Mouse (Mus musculus) midbrain, embryonic 16.5 days (tissue): ENCODE data around the gene Dgke. TPM values are rescaled to one million over a fixed set of nuclear protein-coding genes. Genes with fewer than 3 reads are reported as not detected.

Source experiments
- ATAC-seq: fragments of 200-750 bp; cut with Nextera tagmentation; 2 replicates; pipeline ENCODE4 v1.8.0; 2017; ENCODE audit warnings: moderate TSS enrichment
- H3K27ac ChIP-seq: fragments of 300-500 bp; sonication (generic); 2 replicates; pipeline ENCODE4 v1.5.1; 2014; ENCODE audit warnings: mild to moderate bottlenecking, low read length, mixed read lengths
- H3K27me3 ChIP-seq: fragments of 300-500 bp; sonication (generic); 2 replicates; pipeline ENCODE4 v1.6.1; 2014; ENCODE audit warnings: low read depth, low read length, mixed read lengths; ENCODE audit not compliant: control insufficient read depth, insufficient read depth
- H3K36me3 ChIP-seq: fragments of 300-500 bp; sonication (generic); 2 replicates; pipeline ENCODE4 v1.6.1; 2014; ENCODE audit warnings: mild to moderate bottlenecking, low read length, moderate library complexity, mixed read lengths; ENCODE audit not compliant: control insufficient read depth, insufficient read depth
- H3K4me1 ChIP-seq: fragments of 300-500 bp; sonication (generic); 2 replicates; pipeline ENCODE4 v1.6.1; 2014; ENCODE audit warnings: mild to moderate bottlenecking, low read length, mixed read lengths; ENCODE audit not compliant: control insufficient read depth, insufficient read depth
- H3K4me2 ChIP-seq: fragments of 300-500 bp; sonication (generic); 2 replicates; pipeline ENCODE4 v1.6.1; 2014; ENCODE audit warnings: mild to moderate bottlenecking, low read length, mixed read lengths
- H3K4me3 ChIP-seq: fragments of 300-500 bp; sonication (generic); 2 replicates; pipeline ENCODE4 v1.5.1; 2014; ENCODE audit warnings: low read depth, mild to moderate bottlenecking, low read length, moderate library complexity, mixed read lengths
- H3K9ac ChIP-seq: fragments of 300-500 bp; sonication (generic); 2 replicates; pipeline ENCODE4 v1.6.1; 2014; ENCODE audit warnings: low read depth, low read length, mixed read lengths
- H3K9me3 ChIP-seq: fragments of 300-500 bp; sonication (generic); replicated peaks from 2 replicates; pipeline ENCODE4 v1.6.1; 2014; ENCODE audit warnings: mild to moderate bottlenecking, low read length, mixed read lengths; ENCODE audit not compliant: control insufficient read depth, poor library complexity, severe bottlenecking
- WGBS: fragments of 180-500 bp; shearing (Covaris S2); extraction: QIAGEN DNeasy Blood & Tissue Kit; methylation state at CpG from one replicate; pipeline ENCODE4 v1.1.7; 2014; 5-methylcytosine and 5-hydroxymethylcytosine counted together
- polyA plus RNA-seq: library from polyadenylated mRNA; unstranded; fragments of >200 nt; fragmentation: Nextera tagmentation; extraction: Ambion mirVana; gene quantifications from 2 replicates; pipeline ENCODE4 v1.2.1, GENCODE M21; 2015

The Dgke gene
- 18.2 and 19.1 TPM in 2 replicates for polyA plus RNA-seq

DNA sequence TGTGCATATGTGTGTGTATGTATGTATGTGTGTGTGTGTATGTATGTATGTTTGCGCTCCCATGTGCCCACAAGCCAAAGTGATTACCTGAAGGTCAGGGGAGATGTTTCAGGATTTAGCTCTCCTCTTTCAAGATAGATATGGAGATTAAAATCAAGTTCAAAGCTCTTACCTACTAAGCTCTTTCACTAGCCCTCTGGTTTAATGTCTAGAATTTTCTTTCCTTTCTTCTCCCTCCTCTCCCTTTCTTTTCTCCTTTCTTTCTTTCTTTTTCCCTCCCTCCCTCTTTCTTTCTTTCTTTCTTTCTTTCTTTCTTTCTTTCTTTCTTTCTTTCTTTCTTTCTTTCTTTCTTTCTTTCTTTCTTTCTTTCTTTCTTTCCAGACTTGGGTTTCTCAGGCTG, at the start of gene Dgke:
Gene Dgke (minus strand): TSS at position 101 of the 400 bp plus-strand sequence.
- H3K4me2 ChIP-seq: no peak within 1 kb of the TSS
- no peaks in the 10 kb centered on the region for H3K4me1 ChIP-seq
- no peaks in the 10 kb centered on the region for H3K27me3 ChIP-seq
- 100% methylated on average over 1 of the region's 1 CpGs for WGBS
- no peaks in the 10 kb centered on the region for H3K36me3 ChIP-seq
- H3K9me3 ChIP-seq: no peaks in the 10 kb centered on the region
- H3K4me3 ChIP-seq: no peak within 1 kb of the TSS
- H3K9ac ChIP-seq: no peak within 1 kb of the TSS
- H3K27ac ChIP-seq: no peak within 1 kb of the TSS
- no peak for ATAC-seq

DNA sequence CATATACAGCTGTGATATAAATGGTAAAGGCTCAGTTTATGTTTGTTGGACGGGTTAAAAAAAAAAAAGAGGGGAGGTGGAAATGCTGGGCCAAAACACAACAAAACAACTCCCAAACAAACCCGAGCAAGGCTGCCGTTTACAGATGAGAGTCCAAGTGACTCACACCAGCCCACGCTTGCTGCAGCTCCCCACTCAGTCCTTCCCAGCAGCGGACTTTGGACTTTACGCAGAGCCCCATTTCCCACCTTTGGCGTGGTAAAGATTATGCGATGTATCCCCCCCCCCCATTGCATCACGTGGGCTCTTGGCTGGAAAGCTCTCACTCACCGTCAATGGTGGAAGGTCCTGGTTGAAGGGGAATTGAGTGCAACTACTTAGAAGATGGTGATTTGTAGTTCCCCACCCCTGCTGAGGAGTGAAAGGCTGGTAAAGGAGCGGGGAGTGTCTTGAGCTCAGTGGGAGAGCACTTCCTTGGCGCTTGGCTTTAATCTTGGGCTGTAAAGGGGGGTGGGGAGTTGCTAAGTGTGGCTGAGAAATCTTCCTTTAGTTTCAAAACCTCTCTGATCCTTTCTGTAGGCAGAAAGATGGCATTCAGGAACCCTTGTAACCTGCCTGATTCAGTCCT, 40.6 kb upstream of the Dgke start:
- ATAC-seq: no peak
- WGBS: 30% methylated on average over 12 of the region's 12 CpGs
- Histone ChIP-seq H3K4me1 (no peaks in the 10 kb centered on the region), H3K27ac (no peak overlapping the region), H3K4me3 (no peak overlapping the region), H3K4me2 (no peak overlapping the region), H3K9ac (no peak overlapping the region), H3K9me3 (no peaks in the 10 kb centered on the region), H3K36me3 (no peaks in the 10 kb centered on the region), H3K27me3 (no peaks in the 10 kb centered on the region)

DNA sequence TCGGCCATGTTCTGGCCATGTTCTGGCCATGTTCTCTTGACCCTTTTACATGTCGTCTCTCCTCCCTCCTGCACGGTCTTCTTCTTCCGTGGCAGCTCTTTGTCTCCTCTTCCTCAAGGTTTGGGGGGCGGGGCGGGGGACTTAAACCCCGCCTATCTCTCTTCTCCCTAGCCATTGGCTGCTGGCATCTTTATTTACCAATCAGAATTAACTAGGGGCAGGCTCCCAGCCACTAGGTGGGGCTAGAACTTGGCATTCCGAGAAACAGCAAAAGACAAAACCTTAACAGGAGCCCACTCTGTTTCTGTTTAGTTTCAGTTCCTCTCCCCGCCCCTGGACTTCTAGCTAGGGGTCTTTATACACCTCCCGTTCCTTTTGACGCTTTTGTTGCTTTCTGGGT, 39.2 kb upstream of the Dgke start:
- Histone ChIP-seq H3K4me3 (no peak overlapping the region), H3K9ac (no peak overlapping the region), H3K36me3 (no peaks in the 10 kb centered on the region), H3K4me2 (no peak overlapping the region), H3K27me3 (no peaks in the 10 kb centered on the region), H3K9me3 (no peaks in the 10 kb centered on the region), H3K4me1 (peaks cover 4% of the 10 kb centered on the region), H3K27ac (no peak overlapping the region)
- ATAC-seq: no peak
- 89% methylated on average over 11 of the region's 11 CpGs for WGBS

DNA sequence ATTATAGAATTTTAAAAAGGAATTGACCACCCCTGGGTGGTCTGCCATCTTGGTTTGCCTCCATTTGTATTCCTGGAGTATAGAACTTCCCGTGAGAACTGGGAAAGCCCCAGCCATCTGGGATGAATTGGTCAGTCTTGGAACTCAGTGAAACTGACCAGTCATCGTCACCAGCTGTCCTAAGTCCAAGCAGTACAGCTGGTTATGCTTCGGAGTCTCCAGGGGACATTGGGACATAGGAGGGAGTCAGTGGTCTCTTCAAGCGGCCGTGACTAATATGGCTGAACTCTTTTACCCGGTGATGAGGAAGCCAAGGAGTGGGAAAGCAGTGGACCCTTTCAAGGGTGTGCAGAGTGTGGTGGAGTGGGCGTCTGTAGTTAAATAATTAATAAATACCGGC, 38.6 kb upstream of the Dgke start:
- Histone ChIP-seq H3K27me3 (no peaks in the 10 kb centered on the region), H3K9ac (no peak overlapping the region), H3K9me3 (no peaks in the 10 kb centered on the region), H3K4me3 (no peak overlapping the region), H3K27ac (no peak overlapping the region), H3K4me2 (no peak overlapping the region), H3K36me3 (no peaks in the 10 kb centered on the region), H3K4me1 (peaks cover 7% of the 10 kb centered on the region)
- 94% methylated on average over 8 of the region's 8 CpGs for WGBS
- no peak for ATAC-seq

DNA sequence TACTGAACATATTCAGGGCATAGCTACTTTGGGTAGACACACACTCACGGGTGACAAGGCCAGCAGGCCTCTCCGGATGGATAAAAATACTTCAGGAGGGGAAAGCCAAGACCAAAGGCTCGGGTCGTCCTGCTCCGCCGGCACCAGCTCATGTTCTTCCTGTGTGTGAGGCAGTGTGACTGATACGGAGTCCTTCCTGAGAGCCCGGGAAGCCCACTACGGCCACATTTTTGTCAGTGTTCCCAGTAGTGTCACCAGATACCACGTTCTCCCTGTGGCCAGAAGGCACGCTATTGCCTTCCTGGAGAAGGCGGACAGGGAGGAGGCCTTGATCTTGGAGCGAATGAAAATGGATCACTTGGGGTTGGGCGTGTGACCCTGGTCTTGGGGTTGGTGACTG, 36.5 kb upstream of the Dgke start:
- Histone ChIP-seq H3K4me3 (no peak overlapping the region), H3K36me3 (no peaks in the 10 kb centered on the region), H3K9me3 (no peaks in the 10 kb centered on the region), H3K27me3 (no peaks in the 10 kb centered on the region), H3K27ac (no peak overlapping the region), H3K4me2 (no peak overlapping the region), H3K4me1 (peaks cover 7% of the 10 kb centered on the region), H3K9ac (no peak overlapping the region)
- WGBS: 93% methylated on average over 14 of the region's 14 CpGs
- no peak for ATAC-seq

DNA sequence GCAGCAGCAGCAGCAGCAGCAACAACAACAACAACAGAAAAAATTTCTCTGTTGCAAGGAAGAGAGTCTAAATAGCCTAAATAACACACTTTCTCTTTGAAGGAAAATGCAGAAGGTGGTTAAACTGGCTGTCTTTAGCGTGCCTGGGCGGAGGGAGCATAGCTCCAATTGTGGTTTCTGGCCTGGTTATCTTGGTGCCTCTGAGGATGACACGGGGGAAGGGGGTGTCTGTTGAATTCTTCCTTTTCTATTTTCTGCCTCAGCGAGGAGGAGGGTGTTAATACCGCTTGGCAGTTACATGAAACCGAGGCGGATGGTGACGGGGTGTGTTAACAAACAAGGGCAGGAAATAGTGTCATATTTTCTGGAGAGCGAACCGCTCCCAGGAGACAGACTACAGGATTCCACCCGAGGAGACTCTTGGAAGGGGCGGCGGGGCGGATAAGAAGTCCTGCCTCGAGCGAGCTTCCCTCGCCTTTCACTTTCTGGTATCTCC, 34.2 kb upstream of the Dgke start:
- Histone ChIP-seq H3K9me3 (no peaks in the 10 kb centered on the region), H3K27ac (peak overlapping the region; percentile 19; the same call in 1 of the 2 replicates), H3K4me3 (peak overlapping the region; percentile 24), H3K27me3 (no peaks in the 10 kb centered on the region), H3K36me3 (no peaks in the 10 kb centered on the region), H3K4me2 (peak overlapping the region; percentile 62), H3K9ac (peak overlapping the region; percentile 42), H3K4me1 (peaks cover 7% of the 10 kb centered on the region)
- WGBS: 30% methylated on average over 17 of the region's 17 CpGs
- ATAC-seq: peak; percentile 42

DNA sequence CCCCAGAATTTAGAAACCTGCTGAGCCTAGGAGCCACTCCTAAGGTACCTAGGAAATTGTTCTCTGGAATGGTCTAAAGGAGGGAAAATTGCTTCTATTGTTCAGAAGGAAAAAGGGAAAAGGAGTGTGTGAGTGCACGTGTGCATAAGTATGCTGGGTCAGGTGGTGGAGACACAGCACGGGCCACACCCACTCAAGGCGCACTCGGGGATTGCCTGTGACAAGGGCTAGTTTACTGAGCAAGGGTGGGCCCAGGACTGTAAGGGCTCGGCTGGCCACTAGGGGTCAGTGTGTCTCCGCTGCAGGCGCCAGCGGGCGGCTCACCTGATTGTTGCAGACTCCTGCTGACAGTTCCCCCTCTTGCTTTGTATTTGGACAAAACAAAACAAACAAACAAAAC, 33.8 kb upstream of the Dgke start:
- H3K4me2 ChIP-seq: peak overlapping the region; percentile 62
- H3K9ac ChIP-seq: peak overlapping the region; percentile 42; the same call in 1 of the 2 replicates
- H3K9me3 ChIP-seq: no peaks in the 10 kb centered on the region
- H3K4me1 ChIP-seq: peaks cover 7% of the 10 kb centered on the region
- peak overlapping the region; percentile 24 for H3K4me3 ChIP-seq
- 1% methylated on average over 9 of the region's 9 CpGs for WGBS
- no peaks in the 10 kb centered on the region for H3K27me3 ChIP-seq
- H3K27ac ChIP-seq: no peak overlapping the region
- no peaks in the 10 kb centered on the region for H3K36me3 ChIP-seq
- ATAC-seq: peak; percentile 85

DNA sequence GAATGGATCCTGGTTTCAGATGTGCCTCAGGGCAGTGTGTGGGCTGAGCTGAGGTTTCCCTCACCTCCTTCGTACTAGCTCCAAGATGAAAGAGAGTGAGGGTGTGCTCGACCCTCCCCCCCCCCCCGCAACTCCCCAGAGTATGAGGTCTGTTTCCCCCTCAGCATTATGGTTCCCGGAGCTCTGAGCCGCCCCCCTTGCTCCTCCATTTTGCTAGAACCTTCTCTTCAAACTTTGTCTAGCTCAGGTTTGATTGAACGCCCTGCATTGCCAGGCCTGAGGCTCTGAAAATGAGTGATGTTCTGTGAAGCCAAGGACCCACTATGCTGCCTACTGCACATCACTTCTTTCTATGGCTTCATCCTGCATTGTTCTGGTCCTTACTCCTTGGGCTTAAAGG, 32.3 kb upstream of the Dgke start:
- H3K4me2 ChIP-seq: no peak overlapping the region
- no peak overlapping the region for H3K27ac ChIP-seq
- WGBS: 74% methylated on average over 6 of the region's 6 CpGs
- ATAC-seq: no peak
- H3K4me3 ChIP-seq: no peak overlapping the region
- no peaks in the 10 kb centered on the region for H3K27me3 ChIP-seq
- peaks cover 7% of the 10 kb centered on the region for H3K4me1 ChIP-seq
- no peaks in the 10 kb centered on the region for H3K36me3 ChIP-seq
- H3K9ac ChIP-seq: no peak overlapping the region
- H3K9me3 ChIP-seq: no peaks in the 10 kb centered on the region

DNA sequence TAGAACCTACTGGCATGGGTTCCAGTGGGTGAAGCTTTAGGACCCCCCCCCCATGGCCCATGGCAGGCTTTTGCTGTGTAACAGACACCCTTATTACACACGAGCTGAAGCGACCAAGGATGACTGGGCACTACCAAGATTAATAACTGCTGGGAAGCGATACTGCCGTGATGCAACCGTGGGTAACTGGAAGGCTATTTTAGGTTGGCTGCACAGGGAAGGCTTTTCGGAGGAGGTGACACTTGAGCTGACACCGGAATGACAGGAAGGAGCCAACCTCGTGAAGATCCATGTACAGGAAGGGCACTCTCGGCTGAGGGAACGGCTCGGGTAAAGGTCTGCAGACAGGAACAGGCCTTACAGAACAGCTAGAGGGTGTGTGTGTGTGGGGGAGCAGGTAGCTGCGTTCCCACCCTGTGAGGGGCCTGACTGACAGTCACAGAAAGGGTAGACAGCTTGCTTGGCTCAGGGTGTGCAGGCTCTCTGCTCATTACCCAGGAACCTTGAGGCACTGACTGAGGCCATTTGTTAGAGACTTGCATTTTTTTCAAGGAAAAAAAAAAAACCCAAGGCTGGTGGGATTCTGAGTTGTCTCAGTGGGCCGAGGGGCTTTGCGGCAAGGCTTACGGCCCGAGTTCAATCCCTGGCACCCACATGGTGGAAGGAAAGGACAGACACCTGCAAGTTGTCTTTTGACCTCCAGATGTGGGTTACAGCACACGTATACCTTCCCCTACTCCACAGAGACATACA, 31.6 kb upstream of the Dgke start:
- no peaks in the 10 kb centered on the region for H3K36me3 ChIP-seq
- no peaks in the 10 kb centered on the region for H3K9me3 ChIP-seq
- WGBS: 91% methylated on average over 17 of the region's 17 CpGs
- ATAC-seq: no peak
- H3K4me2 ChIP-seq: no peak overlapping the region
- no peak overlapping the region for H3K27ac ChIP-seq
- H3K27me3 ChIP-seq: no peaks in the 10 kb centered on the region
- no peak overlapping the region for H3K4me3 ChIP-seq
- H3K9ac ChIP-seq: no peak overlapping the region
- peaks cover 7% of the 10 kb centered on the region for H3K4me1 ChIP-seq
